Mouse (Mus musculus) layer of hippocampus, adult 9-10 months (tissue): ENCODE results near the gene Msi2.

Source experiments
- DNase-seq: peaks from one replicate; pipeline ENCODE4 v3.0.0; 2022; ENCODE audit warnings: low spot score

Msi2 gene

DNA sequence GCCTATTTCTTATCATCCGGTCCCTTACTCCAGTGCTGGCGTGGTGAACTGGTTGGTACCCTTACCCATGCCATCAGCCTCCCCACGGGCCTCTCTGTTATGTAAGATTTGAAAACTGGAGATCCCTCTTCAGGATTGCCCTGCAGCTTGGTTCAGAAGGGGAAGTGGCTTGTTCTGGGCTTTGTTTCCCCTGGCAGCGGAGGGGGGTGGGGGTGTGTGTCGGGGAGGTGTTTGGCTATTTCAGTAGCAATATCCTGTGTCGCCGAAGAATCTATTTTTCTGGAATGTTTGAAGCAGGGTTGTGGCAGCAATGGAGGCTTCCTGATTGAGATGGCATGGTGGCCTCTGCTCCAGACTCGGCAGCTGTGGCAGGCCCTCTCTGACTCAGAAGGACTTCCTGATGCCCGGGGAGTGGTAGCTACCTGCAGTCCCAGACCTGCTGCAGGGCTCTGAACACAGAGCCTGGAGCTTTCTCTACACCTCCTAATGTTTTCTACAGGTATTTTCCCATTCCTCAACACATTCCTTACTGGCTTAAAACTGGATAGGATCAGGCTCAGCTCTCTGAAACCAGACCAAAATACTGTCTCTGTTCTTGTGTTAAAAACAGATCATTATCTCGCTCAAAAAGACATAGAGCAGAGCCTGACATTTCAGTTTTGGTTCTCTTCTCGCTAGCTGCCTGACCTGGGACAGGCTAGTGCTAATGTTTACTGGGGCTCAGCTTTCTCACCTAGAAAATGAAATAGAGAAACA, 104.4 kb downstream of the Msi2 start:
- no peak for DNase-seq

GRCm38 (mm10) chr11:88613008-88613407, 105.3 kb downstream of the Msi2 start:
- DNase-seq, result no peak

- DNase-seq, result no peak
These were observed 106.2 kb downstream of the Msi2 start for GRCm38 (mm10) chr11:88612141-88612540.

GRCm38 (mm10) chr11:88610809-88611208, 107.5 kb downstream of the Msi2 start:
- no peak for DNase-seq

GRCm38 (mm10) chr11:88610112-88610511, 108.2 kb downstream of the Msi2 start:
- DNase-seq, result no peak

DNA sequence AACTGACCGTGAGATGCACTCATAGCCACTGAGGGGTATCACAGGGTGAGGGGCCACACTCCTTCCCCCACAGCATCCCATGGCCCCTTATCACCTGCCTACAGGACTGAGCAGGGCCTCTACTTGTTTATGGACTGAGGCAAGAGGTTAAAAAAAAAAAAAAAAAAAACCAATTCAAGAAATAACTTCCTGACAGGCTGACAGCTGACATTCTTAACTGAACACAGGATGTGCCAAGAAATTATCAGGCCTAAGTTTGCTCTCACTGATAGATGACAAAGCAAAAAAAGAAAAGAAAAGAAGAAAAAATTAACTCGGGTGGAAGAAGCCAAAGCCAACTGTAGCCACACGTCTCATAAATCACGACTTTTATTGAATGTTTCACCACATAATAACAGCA, 109.7 kb downstream of the Msi2 start:
- no peak for DNase-seq

DNA sequence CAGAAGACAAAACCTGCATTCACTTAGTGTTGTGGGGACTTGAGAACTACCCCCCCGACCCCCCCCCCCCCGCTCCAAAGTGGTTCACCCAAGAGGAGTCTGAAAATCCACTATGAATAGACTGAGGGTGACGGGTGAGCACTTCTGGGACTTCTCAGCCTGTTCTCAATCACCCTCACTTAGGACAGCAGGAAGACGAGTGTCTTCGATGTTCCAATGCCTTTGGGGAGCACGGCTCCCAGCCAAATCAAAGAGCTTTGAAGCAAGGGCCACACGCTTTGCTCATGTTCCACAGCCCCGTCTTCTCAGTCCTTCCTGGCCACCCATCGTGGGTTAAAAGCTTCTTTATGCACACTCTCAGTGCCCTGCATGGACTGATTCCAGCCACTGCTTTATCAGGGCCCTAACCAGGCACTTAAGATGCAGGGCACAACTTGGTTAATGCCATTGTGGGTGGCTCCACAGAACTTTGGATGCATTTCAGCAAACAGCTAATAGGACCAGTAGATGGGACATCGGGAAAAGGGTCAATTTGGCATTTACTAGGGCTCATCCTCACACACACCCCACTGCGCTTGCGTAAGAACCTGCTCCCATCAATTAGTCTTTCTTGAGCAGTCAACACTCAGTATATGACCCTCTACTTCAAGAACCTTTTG, 110.5 kb downstream of the Msi2 start:
- no peak for DNase-seq

- DNase-seq, result no peak
These were observed 112.5 kb downstream of the Msi2 start for GRCm38 (mm10) chr11:88605771-88606170.

- no peak for DNase-seq
These were observed 113.2 kb downstream of the Msi2 start for GRCm38 (mm10) chr11:88605098-88605525.

GRCm38 (mm10) chr11:88604635-88605034, 113.7 kb downstream of the Msi2 start:
- no peak for DNase-seq

GRCm38 (mm10) chr11:88603366-88603765, 114.9 kb downstream of the Msi2 start:
- no peak for DNase-seq

DNA sequence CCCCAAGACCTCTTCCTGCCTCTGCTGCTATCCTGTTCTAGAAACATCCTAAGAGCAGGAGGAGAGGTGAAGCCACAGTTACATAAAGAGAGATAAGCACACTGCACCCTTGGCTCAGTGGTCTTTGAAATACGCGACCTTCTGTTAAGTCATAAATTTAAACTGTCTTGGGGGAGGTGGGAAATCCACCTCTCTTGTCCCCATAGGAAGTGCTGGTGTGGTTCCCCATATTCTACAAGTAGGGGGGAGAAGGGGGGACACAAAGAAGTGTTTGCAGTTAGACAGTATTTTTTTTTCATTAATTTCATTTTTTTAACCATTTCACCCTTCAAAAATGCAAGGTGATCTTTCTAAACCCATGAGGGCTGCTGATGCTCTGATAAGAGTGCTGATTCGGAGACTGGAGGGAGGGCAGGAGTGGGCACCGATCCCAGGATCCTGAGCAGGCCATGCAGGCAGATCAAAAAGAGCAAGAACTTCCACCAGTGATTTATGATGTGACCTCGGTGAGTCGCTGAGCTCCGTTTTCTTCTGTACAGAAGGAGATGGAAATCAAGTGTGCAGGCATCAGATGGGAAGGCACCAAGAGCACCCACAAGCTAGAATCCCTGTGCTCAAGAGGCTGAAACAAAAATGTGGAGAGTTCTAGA, 115.7 kb downstream of the Msi2 start:
- no peak for DNase-seq

GRCm38 (mm10) chr11:88600194-88600593, 118.1 kb downstream of the Msi2 start:
- no peak for DNase-seq

DNA sequence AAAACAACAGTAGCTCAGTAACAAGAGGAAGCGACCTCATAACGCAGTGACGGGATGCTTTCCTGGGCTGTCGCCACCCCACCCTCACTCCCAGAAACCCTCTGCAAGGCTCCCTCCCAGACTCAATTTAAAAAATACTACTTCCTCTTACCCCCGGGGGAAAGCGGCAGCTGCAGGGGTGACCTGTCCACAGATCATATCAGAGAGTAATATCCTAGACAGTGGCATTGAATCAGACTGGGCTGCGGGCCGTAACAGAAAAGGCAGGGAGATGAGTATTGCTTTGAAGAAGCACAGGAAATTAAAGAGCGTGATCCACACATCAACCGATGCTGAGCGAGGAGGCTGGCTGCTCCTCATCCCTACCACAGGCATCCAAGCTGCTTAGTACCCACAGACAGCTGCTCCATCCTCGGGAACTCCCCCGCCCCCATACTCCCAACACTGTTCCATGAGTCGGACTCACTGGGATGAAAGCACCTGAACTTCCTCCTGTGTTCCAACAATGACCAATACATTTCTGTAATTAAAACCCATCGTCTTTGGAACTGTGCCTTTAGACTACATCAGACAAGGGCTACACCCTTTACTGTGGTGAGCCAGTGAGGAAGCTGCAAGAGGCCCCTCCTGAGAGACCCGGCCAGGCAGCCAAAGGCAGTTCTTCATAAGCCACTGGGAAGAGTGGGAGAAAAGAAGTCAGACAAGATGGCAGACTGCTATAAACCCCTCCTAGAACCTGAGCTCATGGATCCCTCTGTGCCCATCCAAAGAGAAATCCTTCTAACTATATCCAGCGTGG, 118.8 kb downstream of the Msi2 start:
- no peak for DNase-seq

- DNase-seq, result no peak
These were observed 119.5 kb downstream of the Msi2 start for GRCm38 (mm10) chr11:88598848-88599175.

- no peak for DNase-seq
These were observed 120.0 kb downstream of the Msi2 start for GRCm38 (mm10) chr11:88598150-88598847.

- DNase-seq, result no peak
These were observed 122.7 kb downstream of the Msi2 start for GRCm38 (mm10) chr11:88595616-88596015.

GRCm38 (mm10) chr11:88594804-88595611, 123.3 kb downstream of the Msi2 start:
- no peak for DNase-seq

- no peak for DNase-seq
These were observed 124.3 kb downstream of the Msi2 start for GRCm38 (mm10) chr11:88594010-88594409.

GRCm38 (mm10) chr11:88592099-88592498, 126.2 kb downstream of the Msi2 start:
- no peak for DNase-seq

DNA sequence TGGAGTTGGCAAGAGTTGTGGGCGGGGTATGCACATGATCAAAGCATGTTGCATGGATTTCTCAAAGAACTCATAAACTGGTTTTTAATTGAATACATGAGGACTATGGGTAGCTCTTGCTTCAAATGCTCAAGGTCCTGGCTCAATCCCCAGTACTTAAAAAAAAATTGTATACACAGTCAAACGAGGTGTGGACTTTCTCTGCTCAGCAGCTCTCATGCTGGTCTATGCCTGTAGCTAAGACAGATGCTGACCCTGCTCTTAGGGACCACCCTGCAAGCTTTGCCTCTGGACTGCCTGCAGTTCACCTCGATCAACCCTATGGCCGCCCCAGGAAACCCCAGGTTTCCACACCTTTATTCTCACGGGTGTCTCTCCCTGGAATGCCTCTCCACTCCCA, 127.7 kb downstream of the Msi2 start:
- no peak for DNase-seq
